Mouse (Mus musculus): ENCODE data around the gene Mgat5b. TPM values are rescaled to one million over a fixed set of nuclear protein-coding genes. Genes with fewer than 3 reads are reported as not detected.
A peak's percentile ranks its signal among the peaks of the same experiment; 100 is the strongest.

The Mgat5b gene
- total RNA-seq, 1 experiment: 7.1 TPM

DNA sequence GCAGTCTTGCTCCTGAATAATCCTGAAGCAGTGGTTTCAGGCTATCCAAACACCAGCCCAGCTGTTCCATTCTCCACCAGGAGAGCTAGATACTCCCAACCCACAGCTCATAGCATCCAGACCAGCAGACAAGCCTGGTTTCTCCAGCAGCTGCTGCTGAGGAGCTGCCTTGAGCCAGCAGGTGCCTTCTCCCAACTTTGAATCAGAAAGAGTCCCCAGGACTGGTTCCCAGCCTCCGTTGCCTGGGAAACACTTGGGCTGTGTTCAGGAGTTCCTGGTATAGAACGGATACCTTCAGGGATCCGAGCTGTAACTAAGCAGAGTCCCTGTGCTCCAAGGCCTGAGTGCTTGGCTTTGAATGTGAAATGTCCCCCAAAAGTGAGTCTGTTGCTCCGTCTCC is 98.8 kb downstream of the Mgat5b start:
- TF ChIP-seq CHD2 (IDR thresholded peaks at IDR 0.05; ENCODE audit: low read depth, low read length) (no peak), ZNF384 (IDR thresholded peaks at IDR 0.05; ENCODE audit: low read depth, low read length) (no peak), MAFK (IDR thresholded peaks at IDR 0.05; ENCODE audit: insufficient read depth, low read depth, low read length) (no peak), HCFC1 (IDR thresholded peaks at IDR 0.05; ENCODE audit: borderline replicate concordance, insufficient read depth, low read length) (no peak), ZC3H11A (IDR thresholded peaks at IDR 0.05; ENCODE audit: borderline replicate concordance, low read depth, low read length) (no peak)
- no peak overlapping the region for H3K27ac ChIP-seq (ENCODE audit: insufficient read depth, low read depth, low read length, poor library complexity, severe bottlenecking)
- in situ Hi-C loops (cut with MboI; ENCODE audit: low sequenced_read_pairs in 2 of 2, unreplicated experiment in 2 of 2): loop anchor here in 1 of 2 experiments (25.0 kb wide), 1 partner anchor 105 kb away; the partner anchor contains the start of gene Mgat5b
- no peaks in the 10 kb centered on the region for H3K36me3 ChIP-seq (ENCODE audit: control insufficient read depth, insufficient read depth, low read length, poor library complexity, severe bottlenecking)
- DNase-seq (ENCODE audit: low read depth, low spot score): no peak
- no peak overlapping the region for H3K9ac ChIP-seq (ENCODE audit: insufficient read depth, low read depth, low read length, poor library complexity, severe bottlenecking)
- no peak overlapping the region for H3K4me3 ChIP-seq (ENCODE audit: insufficient read depth in 1 of 2, low read depth in 1 of 2, low read length in 2 of 2, poor library complexity in 1 of 2, severe bottlenecking in 1 of 2)
- peaks cover 0 to 7% of the 10 kb centered on the region in 2 experiments; a peak in 2 of 4 replicates for H3K4me1 ChIP-seq (ENCODE audit: control insufficient read depth in 2 of 2, insufficient read depth in 2 of 2, low read length in 2 of 2, poor library complexity in 1 of 2)
- no peaks in the 10 kb centered on the region for H3K9me3 ChIP-seq (ENCODE audit: control insufficient read depth, insufficient read depth, low read depth, low read length)

GRCm38 (mm10) chr11:117018410-117018809 is 99.7 kb downstream of the Mgat5b start:
- H3K9ac ChIP-seq (ENCODE audit: insufficient read depth, low read depth, low read length, poor library complexity, severe bottlenecking): no peak overlapping the region
- H3K9me3 ChIP-seq (ENCODE audit: control insufficient read depth, insufficient read depth, low read depth, low read length): no peaks in the 10 kb centered on the region
- no peak overlapping the region for H3K4me3 ChIP-seq (ENCODE audit: insufficient read depth in 1 of 2, low read depth in 1 of 2, low read length in 2 of 2, poor library complexity in 1 of 2, severe bottlenecking in 1 of 2)
- H3K36me3 ChIP-seq (ENCODE audit: control insufficient read depth, insufficient read depth, low read length, poor library complexity, severe bottlenecking): no peaks in the 10 kb centered on the region
- peak; percentile 97 for DNase-seq (ENCODE audit: low read depth, low spot score)
- no peak overlapping the region for H3K27ac ChIP-seq (ENCODE audit: insufficient read depth, low read depth, low read length, poor library complexity, severe bottlenecking)
- in situ Hi-C loops (cut with MboI; ENCODE audit: low sequenced_read_pairs in 2 of 2, unreplicated experiment in 2 of 2): loop anchor here in 1 of 2 experiments (25.0 kb wide), 1 partner anchor 106 kb away; the partner anchor contains the start of gene Mgat5b
- no peak for TF ChIP-seq MAFK (IDR thresholded peaks at IDR 0.05; ENCODE audit: insufficient read depth, low read depth, low read length)
- peak; percentile 42; the same call in 1 of the 2 replicates for TF ChIP-seq ZC3H11A (IDR thresholded peaks at IDR 0.05; ENCODE audit: borderline replicate concordance, low read depth, low read length)
- no peak for TF ChIP-seq CHD2 (IDR thresholded peaks at IDR 0.05; ENCODE audit: low read depth, low read length)
- TF ChIP-seq HCFC1 (IDR thresholded peaks at IDR 0.05; ENCODE audit: borderline replicate concordance, insufficient read depth, low read length): no peak; the same call in 1 of the 2 replicates
- no peak for TF ChIP-seq ZNF384 (IDR thresholded peaks at IDR 0.05; ENCODE audit: low read depth, low read length)
- peaks cover 0 to 7% of the 10 kb centered on the region in 2 experiments; a peak in 2 of 4 replicates for H3K4me1 ChIP-seq (ENCODE audit: control insufficient read depth in 2 of 2, insufficient read depth in 2 of 2, low read length in 2 of 2, poor library complexity in 1 of 2)

GRCm38 (mm10) chr11:117021026-117021425 is 102.4 kb downstream of the Mgat5b start:
- H3K27ac ChIP-seq (ENCODE audit: insufficient read depth, low read depth, low read length, poor library complexity, severe bottlenecking): no peak overlapping the region
- TF ChIP-seq MAFK (IDR thresholded peaks at IDR 0.05; ENCODE audit: insufficient read depth, low read depth, low read length) (no peak), ZC3H11A (IDR thresholded peaks at IDR 0.05; ENCODE audit: borderline replicate concordance, low read depth, low read length) (no peak), HCFC1 (IDR thresholded peaks at IDR 0.05; ENCODE audit: borderline replicate concordance, insufficient read depth, low read length) (no peak), ZNF384 (IDR thresholded peaks at IDR 0.05; ENCODE audit: low read depth, low read length) (no peak), CHD2 (IDR thresholded peaks at IDR 0.05; ENCODE audit: low read depth, low read length) (no peak)
- no peaks in the 10 kb centered on the region for H3K36me3 ChIP-seq (ENCODE audit: control insufficient read depth, insufficient read depth, low read length, poor library complexity, severe bottlenecking)
- no peak overlapping the region for H3K9ac ChIP-seq (ENCODE audit: insufficient read depth, low read depth, low read length, poor library complexity, severe bottlenecking)
- no peaks in the 10 kb centered on the region for H3K9me3 ChIP-seq (ENCODE audit: control insufficient read depth, insufficient read depth, low read depth, low read length)
- in situ Hi-C loops (cut with MboI; ENCODE audit: low sequenced_read_pairs in 2 of 2, unreplicated experiment in 2 of 2): loop anchor here in 1 of 2 experiments (25.0 kb wide), 1 partner anchor 109 kb away; the partner anchor contains the start of gene Mgat5b
- DNase-seq (ENCODE audit: low read depth, low spot score): no peak
- no peak overlapping the region for H3K4me3 ChIP-seq (ENCODE audit: insufficient read depth in 1 of 2, low read depth in 1 of 2, low read length in 2 of 2, poor library complexity in 1 of 2, severe bottlenecking in 1 of 2)
- H3K4me1 ChIP-seq (ENCODE audit: control insufficient read depth in 2 of 2, insufficient read depth in 2 of 2, low read length in 2 of 2, poor library complexity in 1 of 2): peaks cover 0 to 7% of the 10 kb centered on the region in 2 experiments; a peak in 2 of 4 replicates

GRCm38 (mm10) chr11:117023537-117023936 is 104.9 kb downstream of the Mgat5b start:
- no peaks in the 10 kb centered on the region for H3K9me3 ChIP-seq (ENCODE audit: control insufficient read depth, insufficient read depth, low read depth, low read length)
- no peak overlapping the region for H3K27ac ChIP-seq (ENCODE audit: insufficient read depth, low read depth, low read length, poor library complexity, severe bottlenecking)
- no peak for DNase-seq (ENCODE audit: low read depth, low spot score)
- H3K9ac ChIP-seq (ENCODE audit: insufficient read depth, low read depth, low read length, poor library complexity, severe bottlenecking): no peak overlapping the region
- in situ Hi-C loops (cut with MboI; ENCODE audit: low sequenced_read_pairs in 2 of 2, unreplicated experiment in 2 of 2): loop anchor here in 1 of 2 experiments (25.0 kb wide), 1 partner anchor 111 kb away; the partner anchor contains the start of gene Mgat5b
- H3K4me1 ChIP-seq (ENCODE audit: control insufficient read depth in 2 of 2, insufficient read depth in 2 of 2, low read length in 2 of 2, poor library complexity in 1 of 2): peaks cover 0 to 6% of the 10 kb centered on the region in 2 experiments; a peak in 1 of 4 replicates
- no peaks in the 10 kb centered on the region for H3K36me3 ChIP-seq (ENCODE audit: control insufficient read depth, insufficient read depth, low read length, poor library complexity, severe bottlenecking)
- H3K4me3 ChIP-seq (ENCODE audit: insufficient read depth in 1 of 2, low read depth in 1 of 2, low read length in 2 of 2, poor library complexity in 1 of 2, severe bottlenecking in 1 of 2): no peak overlapping the region
- TF ChIP-seq CHD2 (IDR thresholded peaks at IDR 0.05; ENCODE audit: low read depth, low read length) (no peak), ZNF384 (IDR thresholded peaks at IDR 0.05; ENCODE audit: low read depth, low read length) (no peak)

All from ES-E14 (cell line).